Mouse (Mus musculus): ENCODE data around the gene Slc46a2. TPM values are rescaled to one million over a fixed set of nuclear protein-coding genes. Genes with fewer than 3 reads are reported as not detected.

The Slc46a2 gene
- polyA plus RNA-seq, 1 experiment: not detected

- Histone ChIP-seq H3K4me3 (replicated peaks) (no peak overlapping the region), H3K4me1 (ENCODE audit: control insufficient read depth) (no peaks in the 10 kb centered on the region), H3K36me3 (ENCODE audit: control insufficient read depth) (no peaks in the 10 kb centered on the region), H3K9me3 (ENCODE audit: control insufficient read depth, low read length) (no peaks in the 10 kb centered on the region), H3K27me3 (ENCODE audit: control insufficient read depth) (peaks cover 15% of the 10 kb centered on the region)
- TF ChIP-seq GATA1 (IDR thresholded peaks at IDR 0.05; ENCODE audit: low read length) (no peak), TAL1 (IDR thresholded peaks at IDR 0.05; ENCODE audit: low read length) (no peak)
Observed at GRCm38 (mm10) chr4:59917966-59918365, 3.1 kb upstream of the Slc46a2 start.

GRCm38 (mm10) chr4:59908785-59909184, 6.1 kb downstream of the Slc46a2 start:
- Histone ChIP-seq H3K27me3 (ENCODE audit: control insufficient read depth) (peaks cover under 1% of the 10 kb centered on the region; the same call in 1 of the 2 replicates), H3K9me3 (ENCODE audit: control insufficient read depth, low read length) (no peaks in the 10 kb centered on the region), H3K4me1 (ENCODE audit: control insufficient read depth) (no peaks in the 10 kb centered on the region), H3K36me3 (ENCODE audit: control insufficient read depth) (no peaks in the 10 kb centered on the region), H3K4me3 (replicated peaks) (no peak overlapping the region)
- no peak for TF ChIP-seq GATA1 (IDR thresholded peaks at IDR 0.05; ENCODE audit: low read length)
- TF ChIP-seq TAL1 (IDR thresholded peaks at IDR 0.05; ENCODE audit: low read length): no peak

- no peaks in the 10 kb centered on the region for H3K4me1 ChIP-seq (ENCODE audit: control insufficient read depth)
- H3K4me3 ChIP-seq (replicated peaks): no peak overlapping the region
- no peaks in the 10 kb centered on the region for H3K9me3 ChIP-seq (ENCODE audit: control insufficient read depth, low read length)
- H3K27me3 ChIP-seq (ENCODE audit: control insufficient read depth): no peaks in the 10 kb centered on the region
- TF ChIP-seq GATA1 (IDR thresholded peaks at IDR 0.05; ENCODE audit: low read length) (no peak), TAL1 (IDR thresholded peaks at IDR 0.05; ENCODE audit: low read length) (no peak)
- no peaks in the 10 kb centered on the region for H3K36me3 ChIP-seq (ENCODE audit: control insufficient read depth)
Observed at GRCm38 (mm10) chr4:59907657-59908230, 7.1 kb downstream of the Slc46a2 start.

- no peaks in the 10 kb centered on the region for H3K36me3 ChIP-seq (ENCODE audit: control insufficient read depth)
- no peaks in the 10 kb centered on the region for H3K27me3 ChIP-seq (ENCODE audit: control insufficient read depth)
- TF ChIP-seq GATA1 (IDR thresholded peaks at IDR 0.05; ENCODE audit: low read length): no peak
- no peak for TF ChIP-seq TAL1 (IDR thresholded peaks at IDR 0.05; ENCODE audit: low read length)
- no peaks in the 10 kb centered on the region for H3K4me1 ChIP-seq (ENCODE audit: control insufficient read depth)
- no peaks in the 10 kb centered on the region for H3K9me3 ChIP-seq (ENCODE audit: control insufficient read depth, low read length)
- H3K4me3 ChIP-seq (replicated peaks): no peak overlapping the region
Observed at GRCm38 (mm10) chr4:59907092-59907491, 7.8 kb downstream of the Slc46a2 start.

GRCm38 (mm10) chr4:59902547-59902946, 12.3 kb downstream of the Slc46a2 start:
- no peak for TF ChIP-seq GATA1 (IDR thresholded peaks at IDR 0.05; ENCODE audit: low read length)
- TF ChIP-seq TAL1 (IDR thresholded peaks at IDR 0.05; ENCODE audit: low read length): no peak
- H3K36me3 ChIP-seq (ENCODE audit: control insufficient read depth): peaks cover 11% of the 10 kb centered on the region
- no peaks in the 10 kb centered on the region for H3K27me3 ChIP-seq (ENCODE audit: control insufficient read depth)
- no peak overlapping the region for H3K4me3 ChIP-seq (replicated peaks)
- no peaks in the 10 kb centered on the region for H3K4me1 ChIP-seq (ENCODE audit: control insufficient read depth)
- no peaks in the 10 kb centered on the region for H3K9me3 ChIP-seq (ENCODE audit: control insufficient read depth, low read length)

GRCm38 (mm10) chr4:59901810-59902209, 13.0 kb downstream of the Slc46a2 start:
- H3K27me3 ChIP-seq (ENCODE audit: control insufficient read depth): no peaks in the 10 kb centered on the region
- H3K9me3 ChIP-seq (ENCODE audit: control insufficient read depth, low read length): no peaks in the 10 kb centered on the region
- TF ChIP-seq GATA1 (IDR thresholded peaks at IDR 0.05; ENCODE audit: low read length) (no peak), TAL1 (IDR thresholded peaks at IDR 0.05; ENCODE audit: low read length) (no peak)
- H3K36me3 ChIP-seq (ENCODE audit: control insufficient read depth): peaks cover 11% of the 10 kb centered on the region
- no peak overlapping the region for H3K4me3 ChIP-seq (replicated peaks)
- no peaks in the 10 kb centered on the region for H3K4me1 ChIP-seq (ENCODE audit: control insufficient read depth)

GRCm38 (mm10) chr4:59898521-59898919, 16.3 kb downstream of the Slc46a2 start:
- Histone ChIP-seq H3K36me3 (ENCODE audit: control insufficient read depth) (peaks cover 22% of the 10 kb centered on the region), H3K4me3 (replicated peaks) (no peak overlapping the region), H3K27me3 (ENCODE audit: control insufficient read depth) (no peaks in the 10 kb centered on the region), H3K9me3 (ENCODE audit: control insufficient read depth, low read length) (no peaks in the 10 kb centered on the region), H3K4me1 (ENCODE audit: control insufficient read depth) (no peaks in the 10 kb centered on the region)
- no peak for TF ChIP-seq GATA1 (IDR thresholded peaks at IDR 0.05; ENCODE audit: low read length)
- TF ChIP-seq TAL1 (IDR thresholded peaks at IDR 0.05; ENCODE audit: low read length): no peak

GRCm38 (mm10) chr4:59897814-59898520, 16.9 kb downstream of the Slc46a2 start:
- Histone ChIP-seq H3K27me3 (ENCODE audit: control insufficient read depth) (no peaks in the 10 kb centered on the region), H3K36me3 (ENCODE audit: control insufficient read depth) (peaks cover 24% of the 10 kb centered on the region), H3K4me3 (replicated peaks) (no peak overlapping the region), H3K9me3 (ENCODE audit: control insufficient read depth, low read length) (no peaks in the 10 kb centered on the region), H3K4me1 (ENCODE audit: control insufficient read depth) (no peaks in the 10 kb centered on the region)
- TF ChIP-seq GATA1 (IDR thresholded peaks at IDR 0.05; ENCODE audit: low read length): no peak
- TF ChIP-seq TAL1 (IDR thresholded peaks at IDR 0.05; ENCODE audit: low read length): no peak

DNA sequence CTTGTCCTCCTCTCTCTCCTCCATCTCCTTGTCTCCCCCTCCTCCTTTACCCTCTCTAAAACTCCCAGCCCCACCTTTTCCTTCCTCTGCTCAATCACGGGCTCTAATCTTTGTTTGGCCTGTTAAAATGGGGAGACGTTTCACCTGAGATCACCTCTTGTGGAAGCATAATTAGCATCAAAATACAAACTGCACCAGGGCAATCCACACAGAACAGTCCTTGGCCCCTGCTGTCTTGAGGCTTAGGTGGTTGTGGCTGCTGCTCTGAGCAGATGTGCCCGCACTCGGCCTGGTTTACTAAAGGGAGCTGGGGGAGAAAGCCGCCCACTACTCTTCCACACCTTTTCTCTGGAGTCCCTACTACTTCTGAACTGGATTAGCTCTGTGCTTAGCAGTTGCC, 18.9 kb downstream of the Slc46a2 start:
- Histone ChIP-seq H3K36me3 (ENCODE audit: control insufficient read depth) (peaks cover 29% of the 10 kb centered on the region), H3K9me3 (ENCODE audit: control insufficient read depth, low read length) (no peaks in the 10 kb centered on the region), H3K4me1 (ENCODE audit: control insufficient read depth) (no peaks in the 10 kb centered on the region), H3K27me3 (ENCODE audit: control insufficient read depth) (no peaks in the 10 kb centered on the region), H3K4me3 (replicated peaks) (no peak overlapping the region)
- TF ChIP-seq GATA1 (IDR thresholded peaks at IDR 0.05; ENCODE audit: low read length) (no peak), TAL1 (IDR thresholded peaks at IDR 0.05; ENCODE audit: low read length) (no peak)

Data from erythroblast, embryonic 14.5 days (primary cell).